Mouse (Mus musculus) megakaryocyte, embryonic 14.5 days (primary cell): ENCODE results near the gene Tas2r118.

Experiments used
- FLI1 ChIP-seq: IDR thresholded peaks from 2 replicates; pipeline ENCODE4 v1.6.1; 2012; ENCODE audit warnings: low read length, inconsistent platforms, mixed read lengths
- GATA1 ChIP-seq: IDR thresholded peaks from 3 replicates; pipeline ENCODE4 v1.6.1; 2012; ENCODE audit warnings: mixed read lengths, low read length, inconsistent platforms, borderline replicate concordance

DNA sequence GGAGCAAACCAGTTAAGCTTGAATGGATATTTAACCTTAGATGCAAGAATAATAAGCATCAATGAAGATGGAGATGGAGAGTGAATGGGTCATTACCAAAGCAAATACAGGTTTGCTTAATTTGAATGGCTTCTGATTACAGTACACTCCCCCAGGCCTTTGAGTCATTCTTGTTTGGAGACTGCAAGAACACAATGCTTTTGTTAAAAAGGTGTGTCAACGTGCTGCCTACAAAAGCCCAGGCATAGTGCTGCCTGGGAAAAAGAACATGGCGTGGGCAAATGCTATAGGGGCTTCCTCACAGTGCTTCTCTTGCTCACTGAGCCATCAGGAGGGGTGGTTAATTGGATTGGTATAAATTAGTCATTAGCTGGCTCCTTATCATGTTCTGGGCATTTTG, 46.1 kb downstream of the Tas2r118 start:
- no peak for TF ChIP-seq GATA1
- TF ChIP-seq FLI1 = no peak
